Mouse (Mus musculus) hindlimb bud, embryonic 11.5 days (tissue): ENCODE results near the gene Hist2h2ab.
"Not testable (repeated sequence)": the region's sequence is repeated elsewhere in the genome, so short reads cannot be mapped to it uniquely, and the experiment has no call there.

Source experiments
- DNase-seq: peaks from one replicate; pipeline ENCODE4 v3.0.0-alpha.2; 2012; ENCODE audit warnings: low read depth, low spot score; ENCODE audit errors: extremely low spot score

Gene Hist2h2ab

DNA sequence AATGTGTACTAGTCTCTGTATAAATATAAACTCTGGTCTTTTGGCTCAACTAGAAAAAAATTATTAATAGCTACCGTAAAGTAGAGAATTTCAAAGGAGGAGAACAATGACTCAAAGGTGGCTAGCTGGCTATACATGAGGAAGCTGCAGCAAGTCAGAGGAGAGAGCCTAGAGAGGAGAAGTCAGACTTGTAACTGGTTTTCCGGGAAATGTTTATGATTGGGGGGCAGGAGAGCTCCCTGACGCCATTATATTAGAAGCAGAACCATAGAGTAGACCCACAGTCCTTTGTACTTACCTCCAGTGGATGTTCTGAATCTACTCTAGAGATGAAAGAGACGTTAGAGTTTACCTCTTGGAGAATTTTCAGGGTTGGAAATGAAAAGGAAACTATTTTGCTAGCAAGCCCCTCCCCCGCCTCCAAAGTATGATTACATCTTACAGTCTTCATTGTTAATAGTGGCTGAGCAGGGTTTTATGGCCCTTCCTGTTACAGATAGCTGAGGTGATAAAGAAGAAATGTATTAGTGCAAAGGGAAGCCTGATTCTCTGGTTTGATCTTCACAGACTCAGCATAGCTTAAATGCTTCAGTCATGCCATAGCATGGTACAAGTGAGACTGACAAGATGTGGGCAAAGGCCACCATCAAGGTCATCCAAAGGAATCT is 36.4 kb downstream of the Hist2h2ab start:
- no peak for DNase-seq

DNA sequence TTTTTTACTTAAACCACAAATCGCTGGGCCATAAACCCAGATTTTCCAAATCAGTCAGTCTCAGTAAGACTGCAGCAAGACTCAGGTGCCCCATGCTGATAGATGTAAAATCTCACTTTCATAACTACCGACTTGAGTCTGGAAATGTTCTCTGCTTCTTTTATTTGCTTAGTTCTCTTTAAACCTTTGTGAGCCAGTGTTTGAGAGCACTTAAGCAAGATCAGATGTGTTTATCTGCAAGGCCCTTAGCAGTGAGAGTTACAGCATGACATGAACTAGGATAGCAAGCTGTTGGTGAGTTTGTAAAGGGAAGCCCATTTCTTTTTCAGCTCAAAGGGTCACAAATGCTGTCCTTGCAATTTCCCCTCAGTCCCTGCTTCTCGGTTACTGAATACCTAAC is 37.5 kb downstream of the Hist2h2ab start:
- DNase-seq = no peak

- no peak for DNase-seq
Observed at GRCm38 (mm10) chr3:96260220-96260619, 40.6 kb downstream of the Hist2h2ab start.

DNA sequence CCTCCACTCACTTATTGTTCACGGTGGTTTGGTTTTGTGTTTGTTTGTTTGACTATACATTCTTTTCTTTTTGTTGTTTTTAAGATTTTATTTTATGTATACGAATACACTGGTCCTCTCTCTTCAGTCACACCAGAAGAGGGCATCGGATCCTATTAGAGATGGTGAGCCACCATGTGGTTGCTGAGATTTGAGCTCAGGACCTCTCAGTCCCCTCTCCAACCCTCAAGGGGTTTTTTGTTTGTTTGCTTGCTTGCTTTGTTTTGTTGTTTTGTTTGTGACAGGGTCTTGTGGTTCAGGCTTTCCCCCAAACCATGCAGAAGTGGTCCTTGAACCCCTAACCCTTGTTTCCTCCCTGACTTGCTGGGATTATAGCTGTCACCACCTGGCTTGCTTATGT is 42.0 kb downstream of the Hist2h2ab start:
- DNase-seq = no peak

DNA sequence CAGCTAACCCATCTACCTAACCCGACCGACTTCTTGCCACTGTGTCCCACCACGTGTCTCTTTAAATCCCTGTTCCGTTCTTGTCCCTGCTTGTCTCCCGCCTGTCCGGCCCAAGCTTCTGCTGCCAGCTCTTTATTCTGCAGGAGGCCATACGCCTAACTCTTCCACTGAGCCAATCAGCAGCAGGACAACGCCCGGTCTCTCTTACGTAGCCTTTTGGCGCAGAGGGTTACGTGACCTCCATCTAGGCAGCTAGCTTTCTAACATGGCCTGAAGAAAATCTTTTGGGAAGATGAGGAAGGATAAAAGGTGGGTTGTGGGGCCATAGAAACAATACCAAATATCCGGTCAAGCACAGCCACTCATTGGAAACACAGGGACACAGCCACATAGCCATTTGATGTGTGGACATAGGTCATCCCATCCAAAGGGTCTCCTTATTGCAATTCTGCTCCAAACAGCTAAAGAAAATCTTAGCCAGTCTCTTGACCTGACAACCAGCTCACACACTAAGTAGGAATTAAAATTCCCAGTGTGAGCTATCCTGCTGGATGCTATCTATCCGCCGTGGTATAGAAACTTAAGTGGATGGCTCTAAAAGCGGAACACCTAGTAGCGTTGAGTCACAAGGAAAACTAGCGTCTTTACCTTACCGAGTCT is 42.7 kb downstream of the Hist2h2ab start:
- DNase-seq = no peak

GRCm38 (mm10) chr3:96262979-96263550 is 43.4 kb downstream of the Hist2h2ab start, which contains the start of gene Hist2h4:
Gene Hist2h4 (minus strand): TSS chr3:96263311.
- DNase-seq = no peak

GRCm38 (mm10) chr3:96263558-96264403 is 44.1 kb downstream of the Hist2h2ab start:
- no peak for DNase-seq

GRCm38 (mm10) chr3:96264404-96264949 is 44.8 kb downstream of the Hist2h2ab start:
- DNase-seq = no peak

GRCm38 (mm10) chr3:96266132-96266710 is 46.6 kb downstream of the Hist2h2ab start:
- DNase-seq = no peak

- no peak for DNase-seq
Observed at GRCm38 (mm10) chr3:96267541-96267940, 47.9 kb downstream of the Hist2h2ab start.

DNA sequence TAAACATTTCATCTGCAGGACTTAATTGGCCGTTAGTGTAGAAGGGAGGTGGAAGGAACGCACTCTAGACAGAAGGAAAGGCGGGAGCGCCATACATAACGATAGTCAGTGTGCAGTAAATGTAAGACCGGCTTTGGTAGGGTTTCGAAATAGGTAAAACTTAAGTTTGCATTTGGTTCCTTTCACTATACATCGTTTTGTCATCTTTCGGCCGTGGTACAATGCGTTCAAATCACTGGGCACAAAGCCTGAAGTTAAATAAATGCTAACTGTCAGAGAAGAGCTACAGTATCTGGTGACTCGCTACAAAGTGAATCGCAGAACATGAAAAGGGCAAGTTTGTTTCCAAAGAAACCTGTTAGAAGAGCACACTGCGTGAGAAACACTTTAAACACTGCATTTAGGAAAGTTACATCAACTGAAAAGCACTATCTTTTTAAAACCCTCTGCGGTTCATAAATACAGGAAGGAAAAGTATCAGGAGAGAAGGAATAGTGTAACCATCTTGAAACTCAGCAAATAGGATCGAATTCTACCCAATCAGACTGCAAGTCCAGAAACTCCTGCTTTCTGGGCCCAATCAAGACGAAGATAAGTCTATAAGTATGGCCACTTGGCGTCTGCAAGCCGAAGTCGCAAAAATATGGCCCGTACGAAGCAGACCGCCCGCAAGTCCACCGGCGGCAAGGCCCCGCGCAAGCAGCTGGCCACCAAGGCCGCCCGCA is 48.5 kb downstream of the Hist2h2ab start, which contains the start of gene Hist2h3b:
TSS of gene Hist2h3b (plus strand) at position 604 of the 725 bp plus-strand sequence.
- DNase-seq = no peak

DNA sequence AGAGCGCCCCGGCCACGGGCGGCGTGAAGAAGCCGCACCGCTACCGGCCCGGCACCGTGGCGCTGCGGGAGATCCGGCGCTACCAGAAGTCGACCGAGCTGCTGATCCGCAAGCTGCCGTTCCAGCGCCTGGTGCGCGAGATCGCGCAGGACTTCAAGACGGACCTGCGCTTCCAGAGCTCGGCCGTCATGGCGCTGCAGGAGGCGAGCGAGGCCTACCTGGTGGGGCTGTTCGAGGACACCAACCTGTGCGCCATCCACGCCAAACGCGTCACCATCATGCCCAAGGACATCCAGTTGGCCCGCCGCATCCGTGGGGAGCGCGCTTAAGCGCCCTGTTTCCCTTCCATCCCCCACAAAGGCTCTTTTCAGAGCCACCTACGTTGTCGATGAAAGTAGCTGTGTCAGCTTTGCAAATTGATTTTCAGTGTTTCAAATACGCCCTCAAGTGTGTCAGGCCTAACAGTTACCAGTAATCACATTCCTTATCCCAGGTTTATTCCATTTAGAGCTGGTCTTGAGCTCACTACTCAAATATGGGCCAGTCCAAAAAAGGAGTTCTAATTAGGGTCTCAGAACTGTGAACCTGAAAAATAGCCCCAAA is 49.2 kb downstream of the Hist2h2ab start:
- DNase-seq = not testable (repeated sequence)
